Mouse (Mus musculus): ENCODE data around the gene Fam189a2. TPM values are rescaled to one million over a fixed set of nuclear protein-coding genes. Genes with fewer than 3 reads are reported as not detected.
A peak's percentile ranks its signal among the peaks of the same experiment; 100 is the strongest.

The Fam189a2 gene
- polyA plus RNA-seq, 1 experiment from 2014 or later: 1.6 TPM

DNA sequence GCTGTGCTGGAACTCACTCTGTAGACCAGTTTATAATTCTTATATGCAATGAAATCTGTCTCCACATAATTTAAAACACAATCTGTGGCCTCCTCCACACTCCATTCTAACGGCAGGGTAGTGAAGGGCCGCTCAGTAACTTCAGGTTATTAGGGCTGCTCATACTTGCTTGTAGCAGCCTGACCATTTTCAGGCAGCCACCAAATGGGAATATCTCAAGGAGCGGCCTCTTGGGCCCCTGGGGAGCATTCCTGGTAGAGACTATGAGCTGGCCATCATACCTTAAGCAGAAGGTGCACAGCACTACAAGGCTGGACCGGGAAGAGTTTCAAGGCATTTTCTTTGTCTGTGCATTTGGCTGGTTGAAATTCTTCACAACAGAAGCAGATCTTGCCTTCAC, 42.7 kb downstream of the Fam189a2 start:
- Histone ChIP-seq H3K4me1 (ENCODE audit: control insufficient read depth, insufficient read depth, low read length) (no peaks in the 10 kb centered on the region), H3K36me3 (replicated peaks; ENCODE audit: control insufficient read depth, insufficient read depth, low read depth, low read length) (no peaks in the 10 kb centered on the region), H3K9ac (replicated peaks; ENCODE audit: low read length) (no peak overlapping the region), H3K4me2 (ENCODE audit: low read depth, low read length) (no peak overlapping the region), H3K4me3 (ENCODE audit: low read depth, low read length) (no peak overlapping the region), H3K27ac (replicated peaks; ENCODE audit: low read depth, low read length) (no peak overlapping the region), H3K27me3 (ENCODE audit: control insufficient read depth, insufficient read depth, low read length) (no peaks in the 10 kb centered on the region), H3K9me3 (replicated peaks; ENCODE audit: control insufficient read depth, low read length) (no peaks in the 10 kb centered on the region)
- WGBS: 84% methylated on average over 4 of the region's 4 CpGs
- ATAC-seq (replicated peaks; ENCODE audit: insufficient number of reproducible peaks, low FRiP score, low TSS enrichment, low read depth) (no peak), DNase-seq (ENCODE audit: low spot score) (no peak)

DNA sequence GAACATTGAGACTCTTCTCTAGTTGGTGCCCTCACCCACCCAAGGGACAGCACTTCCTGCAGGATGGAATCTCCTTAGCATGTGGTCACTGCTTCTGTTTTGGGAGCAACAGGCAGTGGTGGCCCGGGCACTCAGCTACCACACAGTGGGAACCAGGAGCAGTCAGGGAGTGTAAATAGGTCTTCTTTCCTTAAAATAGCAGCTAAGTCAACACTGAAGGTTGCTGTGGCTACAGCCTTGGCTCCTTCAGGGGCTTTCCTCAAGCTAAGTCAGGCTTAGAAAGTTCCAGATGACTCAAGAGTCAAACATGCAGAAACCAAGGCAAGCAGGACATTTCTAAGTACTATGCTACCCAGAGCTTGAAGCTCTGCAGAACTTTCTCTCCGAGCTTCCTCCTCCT, 43.5 kb downstream of the Fam189a2 start:
- H3K4me2 ChIP-seq (ENCODE audit: low read depth, low read length): no peak overlapping the region
- H3K4me1 ChIP-seq (ENCODE audit: control insufficient read depth, insufficient read depth, low read length): no peaks in the 10 kb centered on the region
- 75% methylated on average over 2 of the region's 2 CpGs for WGBS
- DNase-seq (ENCODE audit: low spot score) (no peak), ATAC-seq (replicated peaks; ENCODE audit: insufficient number of reproducible peaks, low FRiP score, low TSS enrichment, low read depth) (no peak)
- H3K27me3 ChIP-seq (ENCODE audit: control insufficient read depth, insufficient read depth, low read length): no peaks in the 10 kb centered on the region
- H3K4me3 ChIP-seq (ENCODE audit: low read depth, low read length): no peak overlapping the region
- H3K9me3 ChIP-seq (replicated peaks; ENCODE audit: control insufficient read depth, low read length): no peaks in the 10 kb centered on the region
- H3K36me3 ChIP-seq (replicated peaks; ENCODE audit: control insufficient read depth, insufficient read depth, low read depth, low read length): no peaks in the 10 kb centered on the region
- H3K27ac ChIP-seq (replicated peaks; ENCODE audit: low read depth, low read length): no peak overlapping the region
- H3K9ac ChIP-seq (replicated peaks; ENCODE audit: low read length): no peak overlapping the region

DNA sequence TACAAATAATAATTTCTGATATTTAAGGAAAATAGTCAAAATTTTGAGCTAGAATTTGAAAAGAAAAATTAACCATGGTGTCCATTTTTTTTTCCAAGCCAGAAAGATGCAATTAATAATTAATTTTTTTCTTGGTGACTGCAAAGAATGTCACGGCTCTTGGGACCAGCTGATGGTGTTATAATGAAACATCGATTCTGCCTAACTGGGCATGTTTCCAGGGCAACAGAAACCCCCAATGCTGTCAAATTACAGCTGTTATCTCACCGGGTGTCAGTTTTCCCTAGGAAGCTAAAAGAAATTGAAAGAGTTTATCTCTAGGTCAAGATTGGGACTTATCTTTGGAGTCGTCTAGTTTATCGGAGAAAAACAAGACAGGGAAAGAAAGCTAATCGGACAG, 46.6 kb downstream of the Fam189a2 start:
- Histone ChIP-seq H3K27me3 (ENCODE audit: control insufficient read depth, insufficient read depth, low read length) (no peaks in the 10 kb centered on the region), H3K4me3 (ENCODE audit: low read depth, low read length) (no peak overlapping the region), H3K4me2 (ENCODE audit: low read depth, low read length) (no peak overlapping the region), H3K4me1 (ENCODE audit: control insufficient read depth, insufficient read depth, low read length) (no peaks in the 10 kb centered on the region), H3K27ac (replicated peaks; ENCODE audit: low read depth, low read length) (no peak overlapping the region), H3K9me3 (replicated peaks; ENCODE audit: control insufficient read depth, low read length) (no peaks in the 10 kb centered on the region), H3K9ac (replicated peaks; ENCODE audit: low read length) (no peak overlapping the region), H3K36me3 (replicated peaks; ENCODE audit: control insufficient read depth, insufficient read depth, low read depth, low read length) (no peaks in the 10 kb centered on the region)
- 79% methylated on average over 6 of the region's 6 CpGs for WGBS
- ATAC-seq (replicated peaks; ENCODE audit: insufficient number of reproducible peaks, low FRiP score, low TSS enrichment, low read depth) (no peak), DNase-seq (ENCODE audit: low spot score) (no peak)

DNA sequence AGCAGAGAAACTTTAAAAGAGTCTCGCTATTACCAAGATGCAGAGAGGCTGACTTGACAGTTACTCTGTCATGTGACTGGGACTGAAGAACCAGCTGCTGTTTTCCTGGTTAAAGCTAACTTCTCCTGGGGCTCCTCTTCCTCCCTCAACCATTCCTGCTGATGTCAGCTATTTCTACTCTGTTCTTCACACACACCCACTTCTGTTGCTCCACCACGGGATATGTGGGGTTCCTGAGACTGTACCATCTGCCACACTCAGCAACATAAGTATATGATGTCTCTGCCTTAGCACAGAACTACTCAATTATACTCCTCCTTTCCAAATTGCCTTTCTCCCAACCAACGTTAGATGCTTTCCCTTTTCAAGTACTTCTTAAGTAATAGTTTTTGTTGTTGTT, 50.2 kb downstream of the Fam189a2 start:
- Histone ChIP-seq H3K9ac (replicated peaks; ENCODE audit: low read length) (no peak overlapping the region), H3K4me2 (ENCODE audit: low read depth, low read length) (no peak overlapping the region), H3K4me3 (ENCODE audit: low read depth, low read length) (no peak overlapping the region), H3K27me3 (ENCODE audit: control insufficient read depth, insufficient read depth, low read length) (no peaks in the 10 kb centered on the region), H3K4me1 (ENCODE audit: control insufficient read depth, insufficient read depth, low read length) (no peaks in the 10 kb centered on the region), H3K36me3 (replicated peaks; ENCODE audit: control insufficient read depth, insufficient read depth, low read depth, low read length) (no peaks in the 10 kb centered on the region), H3K9me3 (replicated peaks; ENCODE audit: control insufficient read depth, low read length) (no peaks in the 10 kb centered on the region), H3K27ac (replicated peaks; ENCODE audit: low read depth, low read length) (no peak overlapping the region)
- DNase-seq (ENCODE audit: low spot score): no peak
- no peak for ATAC-seq (replicated peaks; ENCODE audit: insufficient number of reproducible peaks, low FRiP score, low TSS enrichment, low read depth)
- WGBS: 77% methylated on average over 3 of the region's 3 CpGs

DNA sequence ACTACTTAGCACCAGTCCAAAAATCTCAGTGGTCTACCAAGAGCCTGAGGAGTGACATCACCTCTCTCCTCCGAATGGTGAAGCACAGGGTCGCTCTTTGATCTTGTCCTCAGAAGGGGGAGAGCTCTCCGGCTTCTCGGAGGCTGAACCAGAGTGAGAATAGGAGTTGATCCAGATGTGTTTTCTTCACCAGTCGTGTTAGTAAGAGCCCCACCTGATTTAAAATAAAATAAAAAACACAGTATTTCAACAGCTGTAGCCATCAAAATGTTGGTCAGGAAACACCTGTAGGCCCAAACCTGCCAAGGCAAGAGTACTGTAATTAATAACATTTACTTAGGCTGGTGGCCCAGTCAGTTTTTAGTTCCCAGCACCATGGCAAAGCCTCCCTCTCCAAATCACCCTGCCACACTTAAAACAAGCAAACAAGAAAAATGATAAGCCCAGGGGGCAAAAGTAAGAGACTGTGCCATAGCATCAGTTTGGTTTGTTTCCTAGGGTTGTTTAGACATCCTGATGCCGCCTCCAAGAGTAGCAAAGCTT, 52.8 kb downstream of the Fam189a2 start:
- Histone ChIP-seq H3K4me1 (ENCODE audit: control insufficient read depth, insufficient read depth, low read length) (no peaks in the 10 kb centered on the region), H3K36me3 (replicated peaks; ENCODE audit: control insufficient read depth, insufficient read depth, low read depth, low read length) (no peaks in the 10 kb centered on the region), H3K27ac (replicated peaks; ENCODE audit: low read depth, low read length) (no peak overlapping the region), H3K9me3 (replicated peaks; ENCODE audit: control insufficient read depth, low read length) (no peaks in the 10 kb centered on the region), H3K27me3 (ENCODE audit: control insufficient read depth, insufficient read depth, low read length) (no peaks in the 10 kb centered on the region), H3K9ac (replicated peaks; ENCODE audit: low read length) (no peak overlapping the region), H3K4me3 (ENCODE audit: low read depth, low read length) (no peak overlapping the region), H3K4me2 (ENCODE audit: low read depth, low read length) (no peak overlapping the region)
- 65% methylated on average over 6 of the region's 6 CpGs for WGBS
- no peak for DNase-seq (ENCODE audit: low spot score)
- no peak for ATAC-seq (replicated peaks; ENCODE audit: insufficient number of reproducible peaks, low FRiP score, low TSS enrichment, low read depth)

DNA sequence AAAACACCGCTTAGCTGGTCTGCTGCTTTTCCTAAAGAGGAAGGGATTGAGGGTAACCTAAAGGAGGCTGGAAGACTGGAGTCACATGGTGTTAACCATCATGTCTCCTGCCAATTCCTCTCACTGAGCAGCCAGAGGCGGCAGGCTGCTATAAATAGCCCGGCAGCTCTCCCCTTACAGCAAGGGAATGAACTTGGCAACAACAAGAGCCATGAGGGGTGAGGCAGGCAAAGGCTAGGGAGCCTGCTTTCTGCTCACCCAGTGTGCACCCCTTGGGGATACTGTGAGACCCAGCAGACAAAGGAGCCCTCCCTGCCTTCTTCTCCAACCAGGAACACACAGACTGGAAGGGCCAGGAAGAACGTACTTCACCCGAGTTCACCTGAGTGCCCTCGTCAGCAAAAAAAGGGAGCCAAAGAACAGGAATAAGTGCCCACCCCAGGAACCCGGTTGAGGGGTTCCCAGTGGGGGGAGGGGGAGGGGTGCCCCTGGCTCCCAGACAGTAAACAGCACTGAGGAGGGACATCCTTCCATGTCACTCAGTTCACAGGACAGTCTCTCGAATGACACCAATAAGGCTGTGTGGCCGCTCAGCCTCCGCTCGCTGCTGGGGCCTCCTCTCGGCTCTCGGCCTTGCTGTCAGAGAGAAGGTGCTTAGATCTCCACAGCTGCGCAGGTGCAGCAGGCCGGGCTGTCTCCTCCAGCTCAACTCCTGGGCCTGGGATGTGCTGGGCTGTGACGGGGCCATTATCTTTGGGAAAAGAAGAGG, 57.8 kb downstream of the Fam189a2 start:
- no peak overlapping the region for H3K4me3 ChIP-seq (ENCODE audit: low read depth, low read length)
- DNase-seq (ENCODE audit: low spot score) (no peak), ATAC-seq (replicated peaks; ENCODE audit: insufficient number of reproducible peaks, low FRiP score, low TSS enrichment, low read depth) (0 out of 2 replicates have a peak, but pooled peaks have one; percentile 18)
- H3K9me3 ChIP-seq (replicated peaks; ENCODE audit: control insufficient read depth, low read length): no peaks in the 10 kb centered on the region
- 48% methylated on average over 16 of the region's 16 CpGs for WGBS
- no peaks in the 10 kb centered on the region for H3K4me1 ChIP-seq (ENCODE audit: control insufficient read depth, insufficient read depth, low read length)
- H3K9ac ChIP-seq (replicated peaks; ENCODE audit: low read length): no peak overlapping the region
- H3K4me2 ChIP-seq (ENCODE audit: low read depth, low read length): no peak overlapping the region
- no peak overlapping the region for H3K27ac ChIP-seq (replicated peaks; ENCODE audit: low read depth, low read length)
- no peaks in the 10 kb centered on the region for H3K36me3 ChIP-seq (replicated peaks; ENCODE audit: control insufficient read depth, insufficient read depth, low read depth, low read length)
- H3K27me3 ChIP-seq (ENCODE audit: control insufficient read depth, insufficient read depth, low read length): no peaks in the 10 kb centered on the region

DNA sequence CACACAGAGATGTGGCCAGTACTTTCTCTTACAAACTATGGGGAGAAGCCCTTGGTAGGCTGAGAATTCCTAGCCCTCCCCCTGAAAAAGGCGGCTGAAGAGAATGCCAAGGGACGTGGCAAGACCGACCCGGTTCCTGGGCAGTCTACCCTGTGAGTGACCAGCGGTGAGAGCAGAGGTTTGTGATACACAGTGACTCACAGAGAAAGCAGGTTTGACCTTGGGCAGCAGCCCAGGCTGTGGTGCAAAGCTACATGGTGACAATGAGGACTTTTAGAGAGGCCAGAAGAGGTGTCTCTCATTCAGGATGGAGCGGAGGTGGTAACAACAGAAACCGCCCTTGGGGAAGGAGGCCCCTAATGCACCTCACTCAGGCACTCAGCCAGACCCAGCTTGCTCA, 59.4 kb downstream of the Fam189a2 start:
- no peak for ATAC-seq (replicated peaks; ENCODE audit: insufficient number of reproducible peaks, low FRiP score, low TSS enrichment, low read depth)

DNA sequence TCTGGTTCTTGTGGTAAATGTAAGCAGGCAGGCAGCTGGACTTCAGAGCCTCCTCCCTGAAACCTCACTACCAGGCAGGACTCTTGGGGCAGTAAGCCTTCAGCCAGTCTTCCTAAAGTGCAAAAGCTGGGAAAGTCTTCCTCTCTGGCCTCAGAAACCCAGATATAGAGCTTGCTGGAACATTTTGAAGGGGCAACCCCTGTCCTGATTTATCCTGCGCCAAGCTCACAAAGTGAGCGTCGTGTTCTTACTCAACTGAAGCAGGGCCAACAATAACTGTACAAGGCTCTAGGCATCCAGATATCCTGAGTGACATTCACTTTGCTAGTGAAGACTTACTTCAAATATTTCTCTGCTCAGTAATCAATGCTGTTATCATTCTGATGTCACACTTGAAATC, 60.4 kb downstream of the Fam189a2 start:
- Histone ChIP-seq H3K4me3 (ENCODE audit: low read depth, low read length) (no peak overlapping the region), H3K9me3 (replicated peaks; ENCODE audit: control insufficient read depth, low read length) (no peaks in the 10 kb centered on the region), H3K27ac (replicated peaks; ENCODE audit: low read depth, low read length) (no peak overlapping the region), H3K4me2 (ENCODE audit: low read depth, low read length) (no peak overlapping the region), H3K27me3 (ENCODE audit: control insufficient read depth, insufficient read depth, low read length) (no peaks in the 10 kb centered on the region), H3K36me3 (replicated peaks; ENCODE audit: control insufficient read depth, insufficient read depth, low read depth, low read length) (no peaks in the 10 kb centered on the region), H3K9ac (replicated peaks; ENCODE audit: low read length) (no peak overlapping the region), H3K4me1 (ENCODE audit: control insufficient read depth, insufficient read depth, low read length) (no peaks in the 10 kb centered on the region)
- no peak for DNase-seq (ENCODE audit: low spot score)
- ATAC-seq (replicated peaks; ENCODE audit: insufficient number of reproducible peaks, low FRiP score, low TSS enrichment, low read depth): no peak
- 95% methylated on average over 3 of the region's 3 CpGs for WGBS

More for the DNA sequence above, 59.4 kb downstream of the Fam189a2 start:
- DNase-seq (ENCODE audit: low spot score): no peak
- Histone ChIP-seq H3K27ac (replicated peaks; ENCODE audit: low read depth, low read length) (no peak overlapping the region), H3K4me1 (ENCODE audit: control insufficient read depth, insufficient read depth, low read length) (no peaks in the 10 kb centered on the region), H3K9ac (replicated peaks; ENCODE audit: low read length) (no peak overlapping the region), H3K4me2 (ENCODE audit: low read depth, low read length) (no peak overlapping the region), H3K27me3 (ENCODE audit: control insufficient read depth, insufficient read depth, low read length) (no peaks in the 10 kb centered on the region), H3K9me3 (replicated peaks; ENCODE audit: control insufficient read depth, low read length) (no peaks in the 10 kb centered on the region), H3K36me3 (replicated peaks; ENCODE audit: control insufficient read depth, insufficient read depth, low read depth, low read length) (no peaks in the 10 kb centered on the region), H3K4me3 (ENCODE audit: low read depth, low read length) (no peak overlapping the region)
- 92% methylated on average over 7 of the region's 7 CpGs for WGBS
